Mouse (Mus musculus) leukemia stem cell, adult 10-12 weeks (primary cell): ENCODE results near the gene Adcy3. TPM values are rescaled to one million over a fixed set of nuclear protein-coding genes. Genes with fewer than 3 reads are reported as not detected.

Source experiments
- polyA plus RNA-seq: library from polyadenylated mRNA; stranded (reverse); fragments of >175 nt; gene quantifications from 2 replicates; pipeline ENCODE4 v1.2.3, GENCODE M21; 2012; ENCODE audit warnings: low replicate concordance

Adcy3 gene
- polyA plus RNA-seq: 2.4 and 3.7 TPM in 2 replicates

GRCm38 (mm10) chr12:4132941-4133846 is at the start of gene Adcy3:
TSS of gene Adcy3 (plus strand) at chr12:4133103.

GRCm38 (mm10) chr12:4233572-4234508 is 100.9 kb downstream of the Adcy3 start, which contains the start of the genes Ptrhd1 and Cenpo:
TSS of gene Ptrhd1 (plus strand) at chr12:4234027.
TSS of gene Cenpo (minus strand) at chr12:4234294.

Other genes starting within 250 kb of the Adcy3 start
- gene Pomc, start 178.2 kb upstream of the Adcy3 start, polyA plus RNA-seq: 0.17 TPM in 1 of 2 replicates, not detected in the other
- 0.07 TPM in 1 of 2 replicates, not detected in the other for gene Efr3b, start 94.2 kb upstream of the Adcy3 start, polyA plus RNA-seq
- 9.0 and 10.2 TPM in 2 replicates for gene Dnajc27, start 50.5 kb upstream of the Adcy3 start, polyA plus RNA-seq
- 0.93 and 1.5 TPM in 2 replicates for gene Ptrhd1, start 100.9 kb downstream of the Adcy3 start, polyA plus RNA-seq
- gene Cenpo, start 101.2 kb downstream of the Adcy3 start, polyA plus RNA-seq: 2.3 and 5.3 TPM in 2 replicates